Mouse (Mus musculus): ENCODE measurements around the gene Eif2ak4. TPM values are rescaled to one million over a fixed set of nuclear protein-coding genes. Genes with fewer than 3 reads are reported as not detected.
A peak's percentile ranks its signal among the peaks of the same experiment; 100 is the strongest.

The Eif2ak4 gene
- total and polyA plus RNA-seq, 3 experiments, result 16.1 to 22.3 (median 18.1) TPM

DNA sequence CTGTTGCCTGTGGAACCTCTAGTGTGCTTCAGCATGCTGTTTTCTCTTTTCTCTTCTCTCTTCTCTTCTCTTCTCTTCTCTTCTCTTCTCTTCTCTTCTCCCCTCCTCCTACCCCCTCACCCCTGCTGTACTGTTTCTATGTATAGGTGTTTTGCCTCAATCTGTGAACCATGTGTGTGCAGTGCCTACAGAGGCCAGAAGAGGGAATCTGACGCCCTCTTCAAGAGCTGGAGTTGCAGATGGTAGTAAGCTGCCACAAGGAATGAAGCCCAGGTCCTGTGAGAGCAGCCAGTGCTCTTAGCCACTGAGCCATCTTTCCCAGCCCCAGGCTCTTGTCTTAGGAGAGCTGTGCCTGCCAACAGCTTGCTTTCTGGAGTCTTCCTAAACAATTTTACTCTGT is 78.2 kb downstream of the Eif2ak4 start:
- Histone ChIP-seq H3K4me2 (ENCODE audit: insufficient read depth, low read depth, poor library complexity, severe bottlenecking) (no peak overlapping the region), H3K27ac (ENCODE audit: insufficient read depth, low read depth) (no peak overlapping the region), H3K9ac (ENCODE audit: insufficient read depth, low read depth) (no peak overlapping the region), H3K4me1 (ENCODE audit: control insufficient read depth in 1 of 2, insufficient read depth in 2 of 2) (no peaks in the 10 kb centered on the region), H3K4me3 (replicated peaks in 1 of 3; ENCODE audit: low read depth in 2 of 3, low read length in 2 of 3, poor library complexity in 1 of 3) (no peak overlapping the region), H3K9me3 (replicated peaks; ENCODE audit: low read length) (no peaks in the 10 kb centered on the region), H3K36me3 (replicated peaks in 1 of 2; ENCODE audit: control insufficient read depth in 1 of 2, insufficient read depth in 1 of 2, low read length in 1 of 2) (peaks cover 58 to 94% of the 10 kb centered on the region in 2 experiments), H3K79me2 (replicated peaks; ENCODE audit: control insufficient read depth, extremely low read depth, insufficient read depth, poor library complexity, severe bottlenecking) (no peaks in the 10 kb centered on the region), H3K27me3 (replicated peaks) (no peaks in the 10 kb centered on the region)
- peak; percentile 29 for DNase-seq (ENCODE audit: extremely low read depth)
- TF ChIP-seq RAD21 (IDR thresholded peaks at IDR 0.05; ENCODE audit: low read depth, low read length) (peak; percentile 38), SMC3 (IDR thresholded peaks at IDR 0.05; ENCODE audit: low read depth, low read length) (peak; percentile 40), USF2 (conservative IDR thresholded peaks at IDR 0.05; ENCODE audit: low read depth, low read length) (no peak), KAT2A (IDR thresholded peaks at IDR 0.05; ENCODE audit: insufficient replicate concordance, low read length) (no peak), CTCF (conservative IDR thresholded peaks at IDR 0.05 in 1 of 2, IDR thresholded peaks at IDR 0.05 in 1 of 2; ENCODE audit: low read depth in 2 of 2, low read length in 2 of 2) (peak in 1 of 2 experiments; percentile 49; a peak in 2 of 4 replicates), MAZ (IDR thresholded peaks at IDR 0.05; ENCODE audit: low read depth, low read length) (no peak), USF1 (IDR thresholded peaks at IDR 0.05; ENCODE audit: low read depth, low read length) (no peak), CHD2 (IDR thresholded peaks at IDR 0.05; ENCODE audit: low read length) (no peak)
- dilution Hi-C loops (cut with MboI; ENCODE audit: extremely low pct_ligation_motif_present, extremely low pct_unique_long_range_greater_than_20kb, low sequenced_read_pairs) (no loop called here), in situ Hi-C loops (cut with MboI; ENCODE audit: low pct_ligation_motif_present, low pct_unique_long_range_greater_than_20kb, low sequenced_read_pairs) (no loop called here)

GRCm38 (mm10) chr2:118468354-118468753 is 79.9 kb downstream of the Eif2ak4 start:
- Histone ChIP-seq H3K27ac (ENCODE audit: insufficient read depth, low read depth) (no peak overlapping the region), H3K36me3 (replicated peaks in 1 of 2; ENCODE audit: control insufficient read depth in 1 of 2, insufficient read depth in 1 of 2, low read length in 1 of 2) (peaks cover 60 to 94% of the 10 kb centered on the region in 2 experiments)
- dilution Hi-C loops (cut with MboI; ENCODE audit: extremely low pct_ligation_motif_present, extremely low pct_unique_long_range_greater_than_20kb, low sequenced_read_pairs), result no loop called here

More at GRCm38 (mm10) chr2:118468354-118468753, 79.9 kb downstream of the Eif2ak4 start:
- Histone ChIP-seq H3K4me1 (ENCODE audit: control insufficient read depth in 1 of 2, insufficient read depth in 2 of 2) (no peaks in the 10 kb centered on the region), H3K4me2 (ENCODE audit: insufficient read depth, low read depth, poor library complexity, severe bottlenecking) (no peak overlapping the region), H3K9me3 (replicated peaks; ENCODE audit: low read length) (no peaks in the 10 kb centered on the region), H3K9ac (ENCODE audit: insufficient read depth, low read depth) (no peak overlapping the region), H3K4me3 (replicated peaks in 1 of 3; ENCODE audit: low read depth in 2 of 3, low read length in 2 of 3, poor library complexity in 1 of 3) (no peak overlapping the region), H3K79me2 (replicated peaks; ENCODE audit: control insufficient read depth, extremely low read depth, insufficient read depth, poor library complexity, severe bottlenecking) (no peaks in the 10 kb centered on the region), H3K27me3 (replicated peaks) (no peaks in the 10 kb centered on the region)
- TF ChIP-seq SIN3A (IDR thresholded peaks at IDR 0.05; ENCODE audit: low read length), result no peak
- no peak for TF ChIP-seq E2F4 (IDR thresholded peaks at IDR 0.05; ENCODE audit: insufficient replicate concordance, low read depth, low read length)
- no peak for TF ChIP-seq EP300 (IDR thresholded peaks at IDR 0.05; ENCODE audit: low read length)
- no peak for TF ChIP-seq MAX (IDR thresholded peaks at IDR 0.05; ENCODE audit: low read length)
- TF ChIP-seq HCFC1 (IDR thresholded peaks at IDR 0.05; ENCODE audit: low read depth, low read length), result no peak
- TF ChIP-seq RAD21 (IDR thresholded peaks at IDR 0.05; ENCODE audit: low read depth, low read length), result no peak
- TF ChIP-seq JUND (conservative IDR thresholded peaks at IDR 0.05; ENCODE audit: low read depth, low read length), result no peak
- no peak for TF ChIP-seq CHD1 (IDR thresholded peaks at IDR 0.05; ENCODE audit: low read depth, low read length)
- no peak for TF ChIP-seq PAX5 (IDR thresholded peaks at IDR 0.05; ENCODE audit: low read length)
- no peak for TF ChIP-seq UBTF (IDR thresholded peaks at IDR 0.05; ENCODE audit: low read depth, low read length)
- no peak for TF ChIP-seq IRF4 (IDR thresholded peaks at IDR 0.05; ENCODE audit: low read depth, low read length)
- no peak for TF ChIP-seq POLR2A (IDR thresholded peaks at IDR 0.05; ENCODE audit: low read depth, low read length)
- TF ChIP-seq CHD2 (IDR thresholded peaks at IDR 0.05; ENCODE audit: low read length), result no peak
- TF ChIP-seq POLR2AphosphoS2 (IDR thresholded peaks at IDR 0.05; ENCODE audit: low read depth, low read length), result no peak
- no peak for TF ChIP-seq GABPA (IDR thresholded peaks at IDR 0.05; ENCODE audit: insufficient replicate concordance, low read depth, low read length)
- TF ChIP-seq MEF2A (IDR thresholded peaks at IDR 0.05; ENCODE audit: borderline replicate concordance, low read depth, low read length), result no peak
- TF ChIP-seq ELF1 (IDR thresholded peaks at IDR 0.05; ENCODE audit: low read depth, low read length), result no peak
- in situ Hi-C loops (cut with MboI; ENCODE audit: low pct_ligation_motif_present, low pct_unique_long_range_greater_than_20kb, low sequenced_read_pairs), result no loop called here
- no peak for DNase-seq (ENCODE audit: extremely low read depth)
